Mouse (Mus musculus) intestine, embryonic 15.5 days (tissue): Measurements from ENCODE around the gene Myt1. TPM values are rescaled to one million over a fixed set of nuclear protein-coding genes. Genes with fewer than 3 reads are reported as not detected.

Experiments
- ATAC-seq: fragments of 200-750 bp; cut with Nextera tagmentation; 2 replicates; pipeline ENCODE4 v1.8.0; 2017; ENCODE audit warnings: moderate TSS enrichment, moderate library complexity
- H3K27ac ChIP-seq: fragments of 300-500 bp; sonication (generic); 2 replicates; pipeline ENCODE4 v1.5.1; 2015; ENCODE audit warnings: mild to moderate bottlenecking, inconsistent platforms
- H3K27me3 ChIP-seq: fragments of 300-500 bp; sonication (generic); replicated peaks from 2 replicates; pipeline ENCODE4 v1.6.1; 2015; ENCODE audit warnings: inconsistent platforms
- H3K36me3 ChIP-seq: fragments of 300-500 bp; sonication (generic); 2 replicates; pipeline ENCODE4 v1.6.1; 2015; ENCODE audit warnings: inconsistent platforms
- H3K4me1 ChIP-seq: fragments of 300-500 bp; sonication (generic); replicated peaks from 2 replicates; pipeline ENCODE4 v1.6.1; 2015; ENCODE audit warnings: inconsistent platforms
- H3K4me2 ChIP-seq: fragments of 300-500 bp; sonication (generic); replicated peaks from 2 replicates; pipeline ENCODE4 v1.6.1; 2015; ENCODE audit warnings: mild to moderate bottlenecking, inconsistent platforms
- H3K4me3 ChIP-seq: fragments of 300-500 bp; sonication (generic); replicated peaks from 2 replicates; pipeline ENCODE4 v1.5.1; 2015; ENCODE audit warnings: inconsistent platforms
- H3K9ac ChIP-seq: fragments of 300-500 bp; sonication (generic); 2 replicates; pipeline ENCODE4 v1.6.1; 2015; ENCODE audit warnings: inconsistent platforms
- H3K9me3 ChIP-seq: fragments of 300-500 bp; sonication (generic); 2 replicates; pipeline ENCODE4 v1.6.1; 2016; ENCODE audit warnings: inconsistent platforms
- WGBS: fragments of 180-500 bp; shearing (Covaris S2); methylation state at CpG from one replicate; pipeline ENCODE4 v1.1.7; 2015; 5-methylcytosine and 5-hydroxymethylcytosine counted together
- polyA plus RNA-seq: library from polyadenylated mRNA; unstranded; fragments of >200 nt; fragmentation: Nextera tagmentation; extraction: Ambion mirVana; gene quantifications from 2 replicates; pipeline ENCODE4 v1.2.1, GENCODE M21; 2015

The Myt1 gene
- polyA plus RNA-seq, 1 experiment from 2014 or later = 2.4 TPM

DNA sequence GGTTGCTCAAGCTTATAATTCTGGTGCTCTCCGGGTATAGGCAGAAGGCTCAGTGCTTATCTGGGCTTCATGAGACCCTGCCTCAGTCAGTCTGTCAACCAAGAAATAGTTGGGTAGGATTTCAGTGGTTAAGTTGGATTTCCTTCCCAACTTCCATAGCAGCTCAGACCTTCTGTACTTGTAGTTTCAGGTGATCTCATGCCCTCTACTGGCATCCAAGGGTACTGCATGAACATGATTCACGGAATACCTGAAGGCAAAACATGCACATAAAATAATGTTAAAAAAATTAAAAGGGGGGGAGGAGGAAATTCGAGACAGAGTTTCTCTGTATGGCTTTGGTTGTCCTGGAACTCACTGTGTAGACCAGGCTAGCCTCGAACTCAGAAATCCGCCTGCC is 103.8 kb downstream of the Myt1 start:
- Histone ChIP-seq H3K9ac (no peak overlapping the region), H3K4me3 (no peak overlapping the region), H3K27me3 (no peaks in the 10 kb centered on the region), H3K4me2 (no peak overlapping the region), H3K27ac (no peak overlapping the region), H3K4me1 (peaks cover 5% of the 10 kb centered on the region), H3K9me3 (no peaks in the 10 kb centered on the region), H3K36me3 (peaks cover 9% of the 10 kb centered on the region; the same call in 1 of the 2 replicates)
- ATAC-seq = no peak
- WGBS = 57% methylated on average over 5 of the region's 5 CpGs

DNA sequence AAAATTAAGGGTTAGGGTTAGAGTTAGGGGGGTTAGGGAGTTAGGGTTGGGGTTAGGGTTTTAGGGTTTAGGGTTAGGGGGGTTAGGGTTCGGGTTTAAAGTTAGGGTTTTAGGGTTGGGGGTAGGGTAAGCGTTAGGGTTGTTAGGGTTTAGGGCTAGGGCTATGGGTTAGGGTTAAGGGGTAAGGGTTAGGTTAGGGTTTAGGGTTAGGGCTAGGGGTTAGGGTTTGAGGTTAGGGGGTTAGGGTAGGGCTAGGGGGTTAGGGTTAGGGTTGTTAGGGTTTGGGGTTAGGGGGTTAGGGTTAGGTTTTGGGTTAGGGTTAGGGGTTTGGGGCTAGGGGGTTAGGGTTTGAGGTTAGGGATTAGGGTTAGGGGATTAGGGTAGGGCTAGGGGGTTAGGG is 107.9 kb downstream of the Myt1 start:
- Histone ChIP-seq H3K4me3 (no peak overlapping the region), H3K9ac (no peak overlapping the region), H3K27ac (no peak overlapping the region), H3K4me1 (no peaks in the 10 kb centered on the region), H3K4me2 (no peak overlapping the region), H3K36me3 (peaks cover 9% of the 10 kb centered on the region; the same call in 1 of the 2 replicates), H3K27me3 (no peaks in the 10 kb centered on the region), H3K9me3 (no peaks in the 10 kb centered on the region)
- 96% methylated on average over 2 of the region's 2 CpGs for WGBS
- ATAC-seq = no peak

Other genes with a start within 250 kb of the Myt1 start
- gene Dnajc5, start 242.8 kb upstream of the Myt1 start, polyA plus RNA-seq = 74.5 and 76.4 TPM in 2 replicates
- 57.4 and 64.7 TPM in 2 replicates for gene Uckl1, start 178.4 kb upstream of the Myt1 start, polyA plus RNA-seq
- gene Prpf6, start 171.5 kb upstream of the Myt1 start, polyA plus RNA-seq = 50.5 and 51.9 TPM in 2 replicates
- 32.0 and 34.2 TPM in 2 replicates for gene Zfp512b, start 170.5 kb upstream of the Myt1 start, polyA plus RNA-seq
- 22.3 and 22.7 TPM in 2 replicates for gene Samd10, start 164.1 kb upstream of the Myt1 start, polyA plus RNA-seq
- 1.3 and 3.1 TPM in 2 replicates for gene Gm29797, start 106.3 kb upstream of the Myt1 start, polyA plus RNA-seq
- 28.0 and 29.0 TPM in 2 replicates for gene Sox18, start 91.7 kb upstream of the Myt1 start, polyA plus RNA-seq
- 14.9 and 15.7 TPM in 2 replicates for gene Tcea2, start 83.0 kb upstream of the Myt1 start, polyA plus RNA-seq
- gene Rgs19, start 69.4 kb upstream of the Myt1 start, polyA plus RNA-seq = 37.4 and 39.4 TPM in 2 replicates
- not detected in 2 replicates for gene Lkaaear1, start 64.9 kb upstream of the Myt1 start, polyA plus RNA-seq
- 1.6 and 1.7 TPM in 2 replicates for gene Oprl1, start 48.3 kb upstream of the Myt1 start, polyA plus RNA-seq
- gene Pcmtd2, start 74.5 kb downstream of the Myt1 start, polyA plus RNA-seq = 24.7 and 30.4 TPM in 2 replicates
- gene Polr3k, start 101.0 kb downstream of the Myt1 start, polyA plus RNA-seq = 80.6 and 86.0 TPM in 2 replicates
- gene Gm14496, start 227.8 kb downstream of the Myt1 start, polyA plus RNA-seq = not detected in 2 replicates